Mouse (Mus musculus) lung, adult 2 months (tissue): ENCODE measurements around the gene Rgs3.

Experiments
- CTCF ChIP-seq: fragments of 200-500 bp; IDR thresholded peaks from 2 replicates; pipeline ENCODE4 v1.5.1; 2011; ENCODE audit warnings: mild to moderate bottlenecking, low read length, control low read depth; ENCODE audit not compliant: insufficient read depth
- POLR2A ChIP-seq: fragments of 200-500 bp; IDR thresholded peaks from 2 replicates; pipeline ENCODE4 v1.6.1; 2011; ENCODE audit warnings: low read depth, mild to moderate bottlenecking, control low read depth, low read length, borderline replicate concordance; ENCODE audit errors: extremely low read depth

- TF ChIP-seq CTCF (no peak), POLR2A (no peak)
Measured at GRCm38 (mm10) chr4:62700426-62700825, 140.8 kb downstream of the Rgs3 start.
